16 mouse cellular contexts compared by ENCODE assay signal in the genomic region with DNA sequence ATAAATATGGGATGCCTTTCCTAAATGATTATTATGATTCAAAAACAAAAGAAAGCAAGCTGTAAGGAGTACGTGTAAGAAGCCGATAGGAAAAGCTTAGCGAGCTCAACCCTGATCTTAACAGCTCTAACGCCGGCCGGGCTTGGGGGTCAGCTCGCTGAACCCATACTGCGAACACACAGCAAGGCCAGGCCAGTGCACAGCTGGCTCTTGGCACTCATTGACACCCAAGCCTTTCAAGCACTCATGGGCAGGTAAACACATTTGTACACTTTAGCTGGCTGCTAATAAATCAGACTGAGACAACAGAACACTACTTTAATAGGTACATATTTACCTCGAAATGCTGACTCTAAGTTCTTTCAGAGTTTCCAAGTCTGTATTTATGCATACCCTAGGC. TPM values are rescaled to one million over a fixed set of nuclear protein-coding genes. Genes with fewer than 3 reads are reported as not detected.
DNase-seq lines count a peak whose midpoint lies in the region; ATAC-seq and TF ChIP-seq lines count a peak whose summit lies in the region.
"Had no signal": no experiment of that assay in that cellular context is flagged by ENCODE, and none has a peak within 500 bp of the region (broad histone marks: within the 10 kb centered on the region; RNA-seq: fewer than 3 reads in every experiment).

No protein-coding gene starts in this region.

- ATAC-seq in kidney, embryonic 16.5 days (ENCODE audit: low FRiP score, low TSS enrichment) = peak; percentile 85
- ATAC-seq in limb, embryonic 11.5 days (ENCODE audit: insufficient number of reproducible peaks, low FRiP score, low TSS enrichment, low read depth) = no peak
- ATAC-seq in inflammation-experienced regulatory T-cells, adult 6 months = no peak

- H3K4me2 ChIP-seq in kidney, embryonic 16.5 days (replicated peaks; ENCODE audit: low read depth, low read length) = no peak overlapping the region
- no peak overlapping the region for H3K4me2 ChIP-seq in limb, embryonic 11.5 days (ENCODE audit: low read depth, severe bottlenecking)
- H3K4me2 ChIP-seq: embryonic facial prominence, embryonic 13.5 days; hindbrain, embryonic 14.5 days; liver, embryonic 15.5 days had no signal

- H3K36me3 ChIP-seq in kidney, adult 2 months (ENCODE audit: control insufficient read depth, insufficient read depth, low read length) = no peaks in the 10 kb centered on the region; the same call in 1 of the 2 replicates
- H3K36me3 ChIP-seq in kidney, embryonic 16.5 days (ENCODE audit: insufficient read depth, low read length) = peaks cover 4% of the 10 kb centered on the region; the same call in 1 of the 2 replicates
- peaks cover 2% of the 10 kb centered on the region; the same call in 1 of the 2 replicates for H3K36me3 ChIP-seq in limb, embryonic 11.5 days (ENCODE audit: control insufficient read depth, insufficient read depth, low read length)

- DNase-seq in kidney, adult 11 months = peak; percentile 26
- DNase-seq in kidney, adult 18-20 months = no peak
- DNase-seq in kidney, adult 2 months = peak; percentile 27
- peak; percentile 51 for DNase-seq in limb, embryonic 11.5 days (ENCODE audit: low spot score)
- DNase-seq in adrenal gland, adult 2 months = no peak
- DNase-seq: cerebellum, adult 11 months; cerebellum, postnatal 36 days; gastrocnemius, postnatal 14 days; heart, postnatal 14 days; lung, postnatal 14 days; thymus, postnatal 4 days had no signal

- WGBS in kidney, adult 2 months = 31% methylated on average over 9 of the region's 9 CpGs
- WGBS in kidney, embryonic 16.5 days = 17% methylated on average over 9 of the region's 9 CpGs
- WGBS in limb, embryonic 11.5 days = 41% methylated on average over 9 of the region's 9 CpGs

- no peak for TF ChIP-seq CTCF in kidney, adult 2 months (conservative IDR thresholded peaks at IDR 0.05; ENCODE audit: insufficient read depth, insufficient read length, low read depth, low read length)

- H3K4me3 ChIP-seq in kidney, adult 2 months (ENCODE audit: insufficient read depth, low read depth, low read length) = no peak overlapping the region
- H3K4me3 ChIP-seq in kidney, embryonic 16.5 days (ENCODE audit: low read length) = no peak overlapping the region
- H3K4me3 ChIP-seq in limb, embryonic 11.5 days (ENCODE audit: low read depth, low read length) = no peak overlapping the region
- H3K4me3 ChIP-seq: embryonic facial prominence, embryonic 13.5 days; liver, embryonic 15.5 days had no signal

- H3K4me1 ChIP-seq in kidney, adult 2 months (ENCODE audit: control insufficient read depth, insufficient read depth, low read length) = peaks cover 18% of the 10 kb centered on the region
- peaks cover 31% of the 10 kb centered on the region for H3K4me1 ChIP-seq in kidney, embryonic 16.5 days (ENCODE audit: insufficient read depth, low read length)
- peaks cover 22% of the 10 kb centered on the region for H3K4me1 ChIP-seq in limb, embryonic 11.5 days (ENCODE audit: control insufficient read depth, insufficient read depth, low read length)

- no peak overlapping the region for H3K9ac ChIP-seq in kidney, embryonic 16.5 days (replicated peaks; ENCODE audit: low read length)
- no peak overlapping the region for H3K9ac ChIP-seq in limb, embryonic 11.5 days (ENCODE audit: low read length)
- H3K9ac ChIP-seq: embryonic facial prominence, embryonic 13.5 days; hindbrain, embryonic 14.5 days; liver, embryonic 15.5 days had no signal

- no peaks in the 10 kb centered on the region for H3K9me3 ChIP-seq in kidney, embryonic 16.5 days (ENCODE audit: low read length)
- H3K9me3 ChIP-seq in limb, embryonic 11.5 days (ENCODE audit: control insufficient read depth, low read length) = no peaks in the 10 kb centered on the region
- H3K9me3 ChIP-seq: embryonic facial prominence, embryonic 13.5 days; liver, embryonic 15.5 days had no signal

- H3K27ac ChIP-seq in kidney, adult 2 months (ENCODE audit: insufficient read depth, low read depth, low read length) = no peak overlapping the region
- 0 out of 2 replicates have a peak overlapping the region, but pooled peaks have one; percentile 48 for H3K27ac ChIP-seq in kidney, embryonic 16.5 days (ENCODE audit: low read length)
- no peak overlapping the region for H3K27ac ChIP-seq in limb, embryonic 11.5 days (replicated peaks; ENCODE audit: low read depth, low read length)
- H3K27ac ChIP-seq: embryonic facial prominence, embryonic 13.5 days; hindbrain, embryonic 14.5 days; liver, embryonic 15.5 days had no signal

- TF ChIP-seq POLR2A in kidney, adult 2 months (IDR thresholded peaks at IDR 0.05; ENCODE audit: low read depth, low read length) = no peak

- no peaks in the 10 kb centered on the region for H3K27me3 ChIP-seq in kidney, adult 2 months (replicated peaks; ENCODE audit: control insufficient read depth, insufficient read depth, low read length)
- H3K27me3 ChIP-seq in kidney, embryonic 16.5 days (ENCODE audit: insufficient read depth, low read length) = no peaks in the 10 kb centered on the region
- H3K27me3 ChIP-seq in limb, embryonic 11.5 days (ENCODE audit: control insufficient read depth, insufficient read depth, low read length) = no peaks in the 10 kb centered on the region
- H3K27me3 ChIP-seq: embryonic facial prominence, embryonic 13.5 days; liver, embryonic 15.5 days had no signal

RNA-seq across cellular contexts. Expression of gene Dicer1, which starts 13.3 kb away (rescaled TPM):
- polyA plus RNA-seq in kidney, adult 2 months (2012; rRNA removed) = 8.3 and 9.0 TPM in 2 replicates
- 17.4 and 21.1 TPM in 2 replicates for polyA plus RNA-seq in kidney, embryonic 16.5 days (2015; fragmentation: Nextera tagmentation; extraction: Ambion mirVana)
- polyA plus RNA-seq in limb, embryonic 11.5 days (2014; fragmentation: Nextera tagmentation; extraction: Ambion mirVana) = 36.9 and 38.7 TPM in 2 replicates
- 10 to 100 TPM; 33.6 to 53.0 TPM for total RNA-seq in adrenal gland, adult 2 months (2021)
- 3.6 and 4.3 TPM in 2 replicates for polyA plus RNA-seq in adrenal gland, adult 2 months (2012; rRNA removed)
- 10 to 100 TPM in 2 of 3 experiments, 1 to 10 TPM in 1; 8.9 to 14.8 (median 14.1) TPM for polyA plus RNA-seq in inflammation-experienced regulatory T-cells, adult 6 months (2017; shearing (Covaris generic))

Comparison
In these comparisons a context has a peak if more than half of its experiments do, and no peak if none do; other contexts are left out.
1. DNase-seq: peak in kidney, adult 11 months (single experiment), kidney, adult 2 months (single experiment) and limb, embryonic 11.5 days (single experiment); none in kidney, adult 18-20 months (single experiment) and adrenal gland, adult 2 months (single experiment).